Mouse (Mus musculus) heart, adult 2 months (tissue): ENCODE measurements around the gene Fkbp1b.

Source experiments
- CTCF ChIP-seq: fragments of 200-600 bp; IDR thresholded peaks from 2 replicates; pipeline ENCODE4 v1.8.1; 2022; ENCODE audit warnings: antibody characterized with exemption, mild to moderate bottlenecking, moderate library complexity
- POLR2A ChIP-seq: fragments of 200-500 bp; IDR thresholded peaks from 2 replicates; pipeline ENCODE4 v1.6.1; 2011; ENCODE audit warnings: mild to moderate bottlenecking, low read depth, low read length, control low read depth; ENCODE audit not compliant: insufficient read depth

GRCm38 (mm10) chr12:4882086-4882485, 40.7 kb upstream of the Fkbp1b start:
- TF ChIP-seq CTCF = no peak
- no peak for TF ChIP-seq POLR2A
